Mouse (Mus musculus) left cerebral cortex, adult 18-20 months (tissue): ENCODE data around the gene Mlec. TPM values are rescaled to one million over a fixed set of nuclear protein-coding genes. Genes with fewer than 3 reads are reported as not detected.

ENCODE experiments used
- DNase-seq, 2 experiments: peaks; one replicate each; pipeline ENCODE4 v3.0.0; 2021 to 2022; ENCODE audit warnings: low spot score in 2 of 2, mixed read lengths in 1 of 2
- long read RNA-seq, 2 experiments: library from polyadenylated mRNA; stranded (forward); transcript quantifications; one replicate each; pipeline ENCODE4 v2.0.0; 2021
- total RNA-seq, 2 experiments: library from RNA; stranded (reverse); gene quantifications; 2 replicates each; pipeline ENCODE4 v1.2.3; 2021

Gene Mlec
- total RNA-seq, result 10 to 100 TPM; 88.6 to 93.5 TPM
- long read RNA-seq, experiment 1, full-length matches to known transcripts, result 27 of 54 reads
- long read RNA-seq, experiment 1, partial matches to known transcripts, result 0 of 54 reads
- long read RNA-seq, experiment 1, other reads (novel, unspliced or antisense), result 27 of 54 reads
- long read RNA-seq, experiment 2, full-length matches to known transcripts, result 28 of 50 reads
- long read RNA-seq, experiment 2, partial matches to known transcripts, result 1 of 50 reads
- long read RNA-seq, experiment 2, other reads (novel, unspliced or antisense), result 21 of 50 reads

GRCm38 (mm10) chr5:115158040-115158983 is at the start of gene Mlec:
TSS of gene Mlec (minus strand) at chr5:115158179.
- DNase-seq, result peak; percentile 99

GRCm38 (mm10) chr5:115207244-115207643 is 49.3 kb upstream of the Mlec start:
- no peak for DNase-seq

- DNase-seq, result peak; percentile 63 to 79
Observed at GRCm38 (mm10) chr5:115204562-115205311, 46.8 kb upstream of the Mlec start.

- no peak for DNase-seq
Observed at GRCm38 (mm10) chr5:115203735-115204561, 46.0 kb upstream of the Mlec start.

- DNase-seq, result peak in 1 of 2 experiments; percentile 47
Observed at GRCm38 (mm10) chr5:115194626-115195221, 36.7 kb upstream of the Mlec start.

- DNase-seq, result peak; percentile 71 to 81
Observed at GRCm38 (mm10) chr5:115193669-115194625, 36.0 kb upstream of the Mlec start, which contains the start of gene Cabp1. TSS of gene Cabp1 (minus strand) at chr5:115194381.

- peak; percentile 74 to 77 for DNase-seq
Observed at GRCm38 (mm10) chr5:115193226-115193625, 35.2 kb upstream of the Mlec start.

- no peak for DNase-seq
Observed at GRCm38 (mm10) chr5:115192828-115193195, 34.8 kb upstream of the Mlec start.

- DNase-seq, result peak; percentile 62 to 67
Observed at GRCm38 (mm10) chr5:115191880-115192827, 34.2 kb upstream of the Mlec start.

- no peak for DNase-seq
Observed at GRCm38 (mm10) chr5:115190081-115190480, 32.1 kb upstream of the Mlec start.

GRCm38 (mm10) chr5:115188824-115189223 is 30.8 kb upstream of the Mlec start:
- no peak for DNase-seq

- peak; percentile 94 to 97 for DNase-seq
Observed at GRCm38 (mm10) chr5:115187188-115188131, 29.5 kb upstream of the Mlec start.

GRCm38 (mm10) chr5:115186371-115187073 is 28.5 kb upstream of the Mlec start:
- no peak for DNase-seq

GRCm38 (mm10) chr5:115184726-115185125 is 26.7 kb upstream of the Mlec start:
- peak in 1 of 2 experiments; percentile 66 for DNase-seq

GRCm38 (mm10) chr5:115183482-115183881 is 25.5 kb upstream of the Mlec start:
- no peak for DNase-seq

- DNase-seq, result no peak
Observed at GRCm38 (mm10) chr5:115182925-115183324, 24.9 kb upstream of the Mlec start.
